Mouse (Mus musculus) forebrain, embryonic 15.5 days (tissue): Measurements from ENCODE around the gene Tmpo. TPM values are rescaled to one million over a fixed set of nuclear protein-coding genes. Genes with fewer than 3 reads are reported as not detected.

Experiments
- ATAC-seq: fragments of 200-750 bp; cut with Nextera tagmentation; replicated peaks from 2 replicates; pipeline ENCODE4 v1.8.0; 2017; ENCODE audit warnings: mild to moderate bottlenecking, moderate TSS enrichment, moderate library complexity
- H3K27ac ChIP-seq: fragments of 300-500 bp; sonication (generic); replicated peaks from 2 replicates; pipeline ENCODE4 v1.5.1; 2015; ENCODE audit warnings: mild to moderate bottlenecking, inconsistent platforms
- H3K27me3 ChIP-seq: fragments of 300-500 bp; sonication (generic); 2 replicates; pipeline ENCODE4 v1.6.1; 2015; ENCODE audit warnings: inconsistent platforms
- H3K36me3 ChIP-seq: fragments of 300-500 bp; sonication (generic); 2 replicates; pipeline ENCODE4 v1.6.1; 2015; ENCODE audit warnings: mild to moderate bottlenecking, inconsistent platforms
- H3K4me1 ChIP-seq: fragments of 300-500 bp; sonication (generic); 2 replicates; pipeline ENCODE4 v1.6.1; 2015; ENCODE audit warnings: inconsistent platforms
- H3K4me2 ChIP-seq: fragments of 300-500 bp; sonication (generic); replicated peaks from 2 replicates; pipeline ENCODE4 v1.6.1; 2015; ENCODE audit warnings: mild to moderate bottlenecking, inconsistent platforms
- H3K4me3 ChIP-seq: fragments of 300-500 bp; sonication (generic); 2 replicates; pipeline ENCODE4 v1.5.1; 2015; ENCODE audit warnings: mild to moderate bottlenecking, inconsistent platforms
- H3K9ac ChIP-seq: fragments of 300-500 bp; sonication (generic); replicated peaks from 2 replicates; pipeline ENCODE4 v1.6.1; 2015; ENCODE audit warnings: mild to moderate bottlenecking, inconsistent platforms
- H3K9me3 ChIP-seq: fragments of 300-500 bp; sonication (generic); 2 replicates; pipeline ENCODE4 v1.6.1; 2016; ENCODE audit warnings: inconsistent platforms
- WGBS: fragments of 180-500 bp; shearing (Covaris S2); methylation state at CpG from one replicate; pipeline ENCODE4 v1.1.7; 2015; ENCODE audit warnings: mixed read lengths; 5-methylcytosine and 5-hydroxymethylcytosine counted together
- polyA plus RNA-seq: library from polyadenylated mRNA; unstranded; fragments of >200 nt; fragmentation: Nextera tagmentation; extraction: Ambion mirVana; gene quantifications from 2 replicates; pipeline ENCODE4 v1.2.1, GENCODE M21; 2015

The Tmpo gene
- polyA plus RNA-seq, 1 experiment from 2014 or later: 194 TPM

DNA sequence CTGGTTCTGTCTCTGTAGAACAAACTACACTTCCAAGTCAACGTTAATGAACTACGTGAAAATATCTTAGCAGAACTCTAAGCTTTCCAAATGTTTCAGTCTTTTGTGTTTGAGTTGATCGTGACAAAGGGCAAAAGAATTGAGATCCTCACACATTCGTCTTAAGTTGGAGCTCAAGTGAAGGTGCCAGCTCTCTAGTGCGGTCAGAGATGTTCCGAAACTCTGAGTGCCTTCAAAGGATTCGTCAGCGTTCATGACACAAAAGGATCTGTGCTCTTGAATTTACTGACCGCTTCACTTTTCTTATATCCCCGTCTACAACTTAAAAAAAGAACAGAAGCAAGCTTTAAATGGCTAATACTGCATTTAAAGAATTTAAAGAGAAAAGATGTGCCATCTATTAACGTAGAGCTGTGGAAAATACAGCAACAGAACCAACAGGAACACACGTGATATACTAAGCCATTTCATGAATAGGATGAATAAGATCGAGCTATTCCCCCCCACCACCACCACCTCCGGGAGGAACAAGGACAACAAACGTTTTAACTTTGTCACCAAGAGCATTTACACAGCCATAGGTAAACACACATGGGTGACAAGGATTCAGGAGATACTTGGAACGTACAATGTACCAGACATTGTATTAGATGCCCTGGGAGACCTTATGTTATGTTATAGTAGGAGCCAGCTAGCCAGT is 1.3 kb upstream of the Tmpo start:
- ATAC-seq: 0 out of 2 replicates have a peak, but pooled peaks have one; percentile 5
- WGBS: under 1% methylated on average over 16 of the region's 16 CpGs
- Histone ChIP-seq H3K4me1 (peaks cover 36% of the 10 kb centered on the region), H3K27ac (peak overlapping the region; percentile 100), H3K4me3 (peak overlapping the region; percentile 71), H3K4me2 (peak overlapping the region; percentile 56), H3K9ac (peak overlapping the region; percentile 65), H3K36me3 (no peaks in the 10 kb centered on the region), H3K9me3 (no peaks in the 10 kb centered on the region), H3K27me3 (no peaks in the 10 kb centered on the region)

DNA sequence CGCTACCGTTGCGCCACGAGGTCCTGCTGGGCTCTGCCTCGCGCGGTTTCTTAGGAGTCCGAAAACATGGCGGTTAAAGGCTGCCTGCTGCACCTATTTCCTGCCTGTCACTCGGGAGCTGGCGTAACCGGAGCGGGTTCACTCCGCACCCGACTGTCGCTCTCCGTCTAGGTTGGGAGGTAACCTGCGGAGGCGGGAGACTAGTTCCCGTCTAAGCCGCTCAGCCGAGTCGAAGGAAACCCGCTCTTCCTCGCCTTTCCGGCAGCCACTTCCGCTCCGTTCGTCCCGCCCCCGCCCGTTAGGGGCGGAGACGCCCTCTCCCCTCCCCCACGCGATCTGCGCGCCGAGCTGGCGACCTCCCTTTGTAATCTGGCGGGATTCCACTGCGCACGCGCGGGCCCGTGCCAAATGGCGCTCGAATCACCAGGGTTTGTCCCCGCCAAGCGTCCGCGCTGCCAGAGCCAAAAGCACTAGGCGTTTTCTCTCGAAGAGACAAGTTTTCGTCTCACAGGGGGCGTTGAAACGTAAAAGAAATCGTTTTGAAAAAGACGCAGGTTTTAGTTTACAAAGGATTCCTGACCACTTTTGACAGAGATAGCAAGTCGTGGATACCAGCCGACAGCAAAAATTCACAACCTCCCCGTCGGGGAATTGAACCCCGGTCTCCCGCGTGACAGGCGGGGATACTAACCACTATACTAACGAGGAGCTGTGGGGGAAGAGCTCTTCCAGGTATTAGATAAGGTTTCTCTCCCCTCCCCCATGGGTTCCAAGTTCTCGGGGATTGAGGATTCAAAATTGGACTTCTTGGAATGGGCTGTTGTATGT is 560 bp upstream of the Tmpo start:
- Histone ChIP-seq H3K4me3 (peak overlapping the region; percentile 71), H3K4me1 (peaks cover 28% of the 10 kb centered on the region), H3K27me3 (no peaks in the 10 kb centered on the region), H3K27ac (peak overlapping the region; percentile 100), H3K4me2 (peak overlapping the region; percentile 56), H3K36me3 (no peaks in the 10 kb centered on the region), H3K9me3 (no peaks in the 10 kb centered on the region), H3K9ac (peak overlapping the region; percentile 65)
- under 1% methylated on average over 69 of the region's 69 CpGs for WGBS
- ATAC-seq: peak; percentile 92

DNA sequence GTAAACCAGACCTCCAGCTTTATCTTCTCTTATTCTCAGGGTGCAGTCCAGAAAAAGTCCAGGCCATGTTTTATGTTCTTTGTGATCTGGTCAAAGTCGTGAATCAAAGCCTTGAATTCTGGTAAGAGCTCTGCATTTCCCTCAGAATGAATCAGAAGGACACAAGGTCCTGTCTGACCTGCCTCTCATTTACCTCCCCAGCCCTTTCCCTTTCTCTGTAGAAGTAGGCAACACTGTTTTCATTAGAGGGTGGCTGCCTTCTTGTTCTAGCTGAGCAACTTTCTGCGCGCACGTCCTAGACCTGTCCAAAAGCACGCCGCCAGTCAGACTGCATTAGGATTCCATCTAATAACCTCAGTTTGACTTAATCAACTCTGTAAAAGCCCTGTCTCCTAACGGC is 814 bp downstream of the Tmpo start:
- peak overlapping the region; percentile 65 for H3K9ac ChIP-seq
- H3K36me3 ChIP-seq: no peaks in the 10 kb centered on the region
- no peaks in the 10 kb centered on the region for H3K9me3 ChIP-seq
- peak overlapping the region; percentile 100 for H3K27ac ChIP-seq
- H3K4me3 ChIP-seq: peak overlapping the region; percentile 71
- peaks cover 28% of the 10 kb centered on the region for H3K4me1 ChIP-seq
- no peak for ATAC-seq
- 20% methylated on average over 7 of the region's 7 CpGs for WGBS
- peak overlapping the region; percentile 36 for H3K4me2 ChIP-seq
- no peaks in the 10 kb centered on the region for H3K27me3 ChIP-seq

DNA sequence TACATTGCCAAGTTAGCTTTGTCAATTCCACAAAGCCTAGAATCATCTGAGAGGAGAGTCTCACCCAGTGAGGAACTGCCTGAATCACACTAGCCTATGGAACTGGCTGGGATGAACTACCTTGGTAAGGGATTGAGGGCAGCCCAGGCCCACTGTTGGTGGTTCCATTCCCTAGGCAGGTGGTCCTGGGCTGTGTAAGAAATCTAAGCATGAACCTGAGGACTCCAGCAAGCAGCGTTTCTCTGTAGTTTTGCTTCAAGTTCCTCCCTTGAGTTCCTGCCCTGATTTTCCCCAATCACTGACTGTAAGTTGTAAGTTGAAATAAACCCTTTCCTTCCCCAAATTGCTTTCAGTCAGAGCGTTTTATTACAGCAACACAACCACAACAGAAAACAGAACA is 1.3 kb downstream of the Tmpo start:
- Histone ChIP-seq H3K9ac (no peak overlapping the region), H3K4me1 (peaks cover 28% of the 10 kb centered on the region), H3K4me2 (no peak overlapping the region), H3K36me3 (no peaks in the 10 kb centered on the region), H3K27ac (peak overlapping the region; percentile 100), H3K4me3 (no peak overlapping the region), H3K27me3 (no peaks in the 10 kb centered on the region), H3K9me3 (no peaks in the 10 kb centered on the region)
- WGBS: 93% methylated on average over 2 of the region's 2 CpGs
- no peak for ATAC-seq

DNA sequence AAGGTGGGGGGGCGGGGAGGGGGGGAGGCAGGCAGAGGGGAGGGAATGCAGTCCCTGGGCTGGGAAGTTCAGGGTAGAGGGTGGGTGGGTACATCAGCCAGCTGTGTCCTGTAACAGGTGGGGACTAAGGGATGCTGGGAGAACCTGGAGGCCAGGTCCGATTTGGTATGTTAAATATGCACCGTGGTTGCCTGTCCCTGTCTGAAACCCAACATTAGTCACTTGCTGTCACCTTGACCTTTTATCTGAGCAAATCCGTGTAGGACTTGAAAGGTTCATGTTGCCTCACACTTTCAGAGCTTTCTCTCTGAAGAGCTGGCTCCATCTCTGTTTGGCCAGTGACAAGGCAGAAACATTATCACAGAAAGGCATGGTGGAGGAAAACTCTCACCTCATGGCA is 3.9 kb downstream of the Tmpo start:
- ATAC-seq: no peak
- WGBS: 70% methylated on average over 3 of the region's 4 CpGs

DNA sequence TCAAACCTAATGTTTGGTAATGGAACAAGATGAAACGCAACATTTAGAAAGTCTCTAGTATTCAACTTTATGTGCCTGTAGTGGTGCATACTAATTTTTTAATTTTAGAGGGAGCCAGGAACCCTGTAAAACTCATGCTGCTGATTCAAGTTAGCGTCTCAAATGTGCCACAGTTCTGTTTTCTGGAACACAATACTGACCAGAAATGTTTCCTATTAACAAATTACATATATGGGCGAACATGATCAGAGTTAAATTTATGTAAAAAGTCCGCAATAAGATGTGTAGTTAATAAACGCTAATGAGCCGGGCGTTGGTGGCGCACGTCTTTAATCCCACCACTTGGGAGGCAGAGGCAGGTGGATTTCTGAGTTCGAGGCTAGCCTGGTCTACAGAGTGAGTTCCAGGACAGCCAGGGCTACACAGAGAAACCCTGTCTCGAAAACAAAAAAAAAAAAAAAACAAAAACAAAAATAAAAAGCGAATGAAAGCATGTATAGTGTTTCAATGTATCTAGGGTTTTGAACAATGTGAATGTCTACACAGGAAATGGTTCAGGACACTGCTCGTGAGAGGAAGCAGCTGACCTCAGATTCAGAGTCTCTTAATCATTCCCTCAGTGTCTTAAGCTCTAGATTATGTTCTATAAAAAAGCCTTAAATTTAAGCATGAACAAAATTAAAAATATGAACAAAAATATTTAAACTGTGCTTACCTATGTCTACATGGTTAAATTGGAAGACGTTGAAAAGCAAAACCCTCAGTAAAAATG is 8.6 kb downstream of the Tmpo start:
- Histone ChIP-seq H3K4me2 (peak overlapping the region; percentile 61), H3K9me3 (no peaks in the 10 kb centered on the region), H3K9ac (peak overlapping the region; percentile 98), H3K27ac (peak overlapping the region; percentile 100), H3K27me3 (no peaks in the 10 kb centered on the region), H3K4me3 (peak overlapping the region; percentile 95), H3K4me1 (peaks cover 32% of the 10 kb centered on the region), H3K36me3 (no peaks in the 10 kb centered on the region)
- 84% methylated on average over 14 of the region's 14 CpGs for WGBS
- ATAC-seq: no peak

More for the DNA sequence above, 3.9 kb downstream of the Tmpo start:
- Histone ChIP-seq H3K36me3 (no peaks in the 10 kb centered on the region), H3K4me3 (no peak overlapping the region), H3K9ac (no peak overlapping the region), H3K9me3 (no peaks in the 10 kb centered on the region), H3K27me3 (no peaks in the 10 kb centered on the region), H3K4me1 (peaks cover 19% of the 10 kb centered on the region), H3K4me2 (no peak overlapping the region), H3K27ac (no peak overlapping the region)

DNA sequence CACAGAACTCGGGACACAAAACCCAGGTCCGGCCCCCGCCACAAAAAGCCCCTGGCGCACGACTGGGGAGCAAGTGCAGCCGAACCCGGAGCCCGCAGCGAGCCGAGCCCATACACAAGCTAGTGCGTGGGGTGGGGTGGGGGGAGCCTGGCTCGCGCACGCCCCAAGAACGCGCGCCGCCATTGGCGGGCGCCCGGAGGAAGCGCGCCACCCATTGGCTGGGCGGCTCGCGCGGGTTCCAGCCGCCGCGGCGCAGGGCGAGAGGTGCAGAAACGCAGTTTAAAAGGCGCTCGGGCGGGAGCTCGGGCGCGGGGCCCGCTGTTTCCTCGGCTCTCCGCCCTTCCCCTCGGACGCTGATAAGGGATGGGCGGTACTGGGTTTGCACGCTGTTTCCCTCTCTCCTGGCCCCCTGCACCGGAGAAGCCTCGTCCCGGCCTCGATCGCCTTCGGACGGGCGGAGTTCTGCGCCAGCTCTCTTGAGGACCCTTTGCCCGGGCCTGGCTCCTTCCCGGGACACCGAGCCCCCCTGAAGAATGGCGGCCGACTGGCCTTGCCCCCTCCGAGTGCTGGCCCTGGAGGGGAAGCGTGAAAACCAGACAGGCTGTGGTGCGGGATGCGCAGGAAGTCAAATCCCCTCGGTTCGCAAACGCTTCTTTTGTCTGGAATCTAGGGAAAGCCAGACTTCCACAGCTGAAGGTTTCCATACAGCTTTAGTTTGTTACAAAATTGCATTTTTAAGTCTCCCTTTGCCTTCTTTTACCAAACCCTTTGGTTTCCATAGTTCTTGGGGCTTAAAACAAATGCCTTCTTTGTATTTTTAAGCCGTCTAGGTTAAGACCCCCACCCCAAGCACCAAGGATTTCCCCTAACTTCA is 9.4 kb downstream of the Tmpo start:
- no peaks in the 10 kb centered on the region for H3K36me3 ChIP-seq
- H3K9ac ChIP-seq: peak overlapping the region; percentile 98
- WGBS: under 1% methylated on average over 68 of the region's 68 CpGs
- no peaks in the 10 kb centered on the region for H3K27me3 ChIP-seq
- ATAC-seq: peak; percentile 98
- H3K9me3 ChIP-seq: no peaks in the 10 kb centered on the region
- H3K4me2 ChIP-seq: peak overlapping the region; percentile 61
- H3K4me1 ChIP-seq: peaks cover 40% of the 10 kb centered on the region
- peak overlapping the region; percentile 100 for H3K27ac ChIP-seq
- peak overlapping the region; percentile 95 for H3K4me3 ChIP-seq

DNA sequence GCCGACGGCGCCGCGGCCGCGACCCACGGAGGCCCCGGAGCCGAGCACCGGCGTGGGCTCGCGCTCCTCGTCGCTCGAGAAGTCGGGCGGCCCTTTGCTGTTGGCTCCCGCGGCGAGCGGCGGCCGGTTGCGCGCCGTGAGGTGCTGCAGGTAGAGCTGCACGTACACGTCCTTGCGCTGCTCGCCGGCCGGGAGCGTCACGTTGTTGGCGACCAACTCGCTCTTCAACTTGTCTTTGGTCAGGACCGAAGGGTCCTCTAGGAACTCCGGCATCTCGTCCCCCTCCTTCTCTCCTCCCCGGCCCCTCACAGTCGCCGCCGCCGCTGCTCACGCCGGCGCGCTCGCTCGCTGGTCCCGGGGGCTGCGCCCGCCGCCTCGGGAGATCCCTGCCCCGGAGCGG is 10.1 kb downstream of the Tmpo start:
- peak overlapping the region; percentile 95 for H3K4me3 ChIP-seq
- peak overlapping the region; percentile 98 for H3K9ac ChIP-seq
- H3K36me3 ChIP-seq: no peaks in the 10 kb centered on the region
- H3K9me3 ChIP-seq: no peaks in the 10 kb centered on the region
- H3K27ac ChIP-seq: peak overlapping the region; percentile 100
- peaks cover 47% of the 10 kb centered on the region for H3K4me1 ChIP-seq
- peak; percentile 69 for ATAC-seq
- H3K4me2 ChIP-seq: peak overlapping the region; percentile 52
- under 1% methylated on average over 59 of the region's 59 CpGs for WGBS
- H3K27me3 ChIP-seq: no peaks in the 10 kb centered on the region

DNA sequence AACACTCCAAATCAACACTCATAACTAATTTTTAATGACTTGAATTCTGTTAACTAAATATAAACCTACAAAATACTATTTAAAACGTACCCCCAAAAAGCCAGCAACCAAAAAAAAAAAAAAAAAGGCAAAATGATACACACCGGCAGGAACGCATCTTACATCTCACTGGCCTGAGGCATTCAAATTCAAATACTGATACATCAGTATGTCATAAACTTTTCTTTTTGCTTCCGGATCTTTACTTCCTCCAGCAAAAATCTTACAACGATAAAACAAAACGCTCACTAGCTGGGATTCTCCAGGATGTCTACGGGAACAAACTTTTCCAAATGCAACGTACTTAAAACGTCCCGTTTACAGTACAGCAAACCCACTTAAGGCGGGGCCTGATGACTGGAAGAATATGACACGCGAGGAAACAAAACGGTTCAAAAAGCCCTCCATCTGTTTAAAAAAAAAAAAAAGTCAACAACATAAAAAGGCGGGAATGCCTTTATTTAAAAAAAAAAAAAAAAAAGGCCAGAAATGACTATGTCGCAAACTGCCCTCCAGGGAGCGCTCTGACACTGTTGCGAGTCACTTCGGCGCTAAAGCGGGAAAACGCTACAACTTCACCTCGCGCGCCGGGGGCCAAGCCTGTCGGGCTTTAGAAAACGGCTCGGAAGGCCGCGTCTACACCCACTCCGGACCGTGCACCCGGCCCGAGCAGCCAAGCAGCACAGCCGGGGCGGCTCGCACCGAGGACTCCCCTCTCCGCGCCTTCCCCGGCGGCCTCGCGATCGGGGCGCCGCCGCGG is 10.8 kb downstream of the Tmpo start:
- peak; percentile 48 for ATAC-seq
- Histone ChIP-seq H3K27me3 (no peaks in the 10 kb centered on the region), H3K27ac (peak overlapping the region; percentile 100), H3K36me3 (no peaks in the 10 kb centered on the region), H3K9me3 (no peaks in the 10 kb centered on the region), H3K4me2 (peak overlapping the region; percentile 52), H3K4me1 (peaks cover 47% of the 10 kb centered on the region), H3K9ac (peak overlapping the region; percentile 98), H3K4me3 (peak overlapping the region; percentile 95)
- under 1% methylated on average over 50 of the region's 50 CpGs for WGBS

DNA sequence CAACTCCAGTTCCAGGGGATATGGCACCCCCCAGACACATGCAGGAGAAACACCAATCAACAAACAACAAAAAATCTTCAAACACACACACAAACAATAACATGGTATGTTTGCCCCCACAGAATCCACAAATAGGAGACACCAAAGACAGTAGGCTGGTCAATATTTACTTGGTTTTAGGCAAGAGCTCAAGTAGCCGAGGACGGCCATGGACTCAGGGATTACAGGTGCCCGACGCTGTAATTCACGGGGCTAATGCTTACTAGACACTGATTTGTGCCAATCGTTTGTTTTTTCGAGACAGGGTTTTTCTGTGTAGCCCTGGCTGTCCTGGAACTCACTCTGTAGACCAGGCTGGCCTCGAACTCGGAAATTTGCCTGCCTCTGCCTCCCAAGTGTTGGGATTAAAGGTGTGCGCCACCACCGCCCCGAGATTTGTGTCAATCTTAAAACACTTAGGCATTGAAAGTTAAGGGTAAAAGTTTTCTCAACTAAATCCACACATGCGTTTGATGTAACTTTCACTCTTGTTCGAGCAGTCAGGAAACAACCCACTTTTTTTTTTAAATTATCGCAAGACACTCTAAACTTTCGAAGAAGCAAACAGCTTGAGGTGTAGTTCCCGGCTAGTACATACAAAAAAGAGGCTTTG is 11.6 kb downstream of the Tmpo start:
- Histone ChIP-seq H3K4me2 (peak overlapping the region; percentile 52), H3K9me3 (no peaks in the 10 kb centered on the region), H3K27ac (no peak overlapping the region), H3K4me1 (peaks cover 47% of the 10 kb centered on the region), H3K36me3 (peaks cover under 1% of the 10 kb centered on the region; the same call in 1 of the 2 replicates), H3K9ac (peak overlapping the region; percentile 98), H3K27me3 (no peaks in the 10 kb centered on the region), H3K4me3 (peak overlapping the region; percentile 95)
- no peak for ATAC-seq
- WGBS: 35% methylated on average over 17 of the region's 17 CpGs
